Mouse (Mus musculus) thymus, adult 2 months (tissue): Measurements from ENCODE around the gene Tsc22d1. TPM values are rescaled to one million over a fixed set of nuclear protein-coding genes. Genes with fewer than 3 reads are reported as not detected.

Experiments used
- DNase-seq: peaks from one replicate; pipeline ENCODE4 v3.0.0; 2021
- H3K27ac ChIP-seq: fragments of 200-500 bp; 2 replicates; pipeline ENCODE4 v1.5.1; 2012; ENCODE audit warnings: low read length, control low read depth; ENCODE audit not compliant: control insufficient read depth, insufficient read depth
- H3K27me3 ChIP-seq: fragments of 200-500 bp; 2 replicates; pipeline ENCODE4 v1.6.1; 2012; ENCODE audit warnings: mild to moderate bottlenecking, low read length, moderate library complexity, mixed read lengths; ENCODE audit not compliant: control insufficient read depth, insufficient read depth
- H3K36me3 ChIP-seq: fragments of 200-500 bp; 2 replicates; pipeline ENCODE4 v1.6.1; 2012; ENCODE audit warnings: mild to moderate bottlenecking, low read length, moderate library complexity; ENCODE audit not compliant: control insufficient read depth, insufficient read depth
- H3K4me1 ChIP-seq: fragments of 200-500 bp; replicated peaks from 2 replicates; pipeline ENCODE4 v1.6.1; 2012; ENCODE audit warnings: low read length; ENCODE audit not compliant: control insufficient read depth, insufficient read depth
- H3K4me3 ChIP-seq: fragments of 200-500 bp; 2 replicates; pipeline ENCODE4 v1.5.1; 2012; ENCODE audit warnings: mild to moderate bottlenecking, low read length, control low read depth, moderate library complexity; ENCODE audit not compliant: control insufficient read depth, insufficient read depth
- CTCF ChIP-seq: fragments of 200-500 bp; IDR thresholded peaks from 2 replicates; pipeline ENCODE4 v1.5.1; 2012; ENCODE audit warnings: mild to moderate bottlenecking, control low read depth, low read length, moderate library complexity, borderline replicate concordance; ENCODE audit not compliant: control insufficient read depth, poor library complexity, insufficient read depth; ENCODE audit errors: extremely low read depth
- POLR2A ChIP-seq: fragments of 200-500 bp; IDR thresholded peaks from 2 replicates; pipeline ENCODE4 v1.6.1; 2012; ENCODE audit warnings: mild to moderate bottlenecking, low read length, control low read depth, moderate library complexity; ENCODE audit not compliant: control insufficient read depth, poor library complexity, insufficient read depth; ENCODE audit errors: extremely low read depth
- WGBS: fragments of 180-500 bp; shearing (Covaris S2); methylation state at CpG from one replicate; pipeline ENCODE4 v1.1.7; 2018; 5-methylcytosine and 5-hydroxymethylcytosine counted together
- polyA plus RNA-seq: library from polyadenylated mRNA; depleted of rRNA; stranded (reverse); fragments of >200 nt; gene quantifications from 2 replicates; pipeline ENCODE4 v1.2.3, GENCODE M21; 2012

Gene Tsc22d1
- polyA plus RNA-seq, 1 experiment = 142 TPM

- no peak for DNase-seq
- TF ChIP-seq POLR2A (no peak), CTCF (no peak)
- no peaks in the 10 kb centered on the region for H3K36me3 ChIP-seq
- no peaks in the 10 kb centered on the region for H3K27me3 ChIP-seq
- H3K27ac ChIP-seq = no peak overlapping the region
- 94% methylated on average over 7 of the region's 7 CpGs for WGBS
- peaks cover 8% of the 10 kb centered on the region; the same call in 1 of the 2 replicates for H3K4me1 ChIP-seq
- no peak overlapping the region for H3K4me3 ChIP-seq
Observed at GRCm38 (mm10) chr14:76507357-76507756, 92.6 kb downstream of the Tsc22d1 start.

GRCm38 (mm10) chr14:76507804-76508500, 93.2 kb downstream of the Tsc22d1 start:
- TF ChIP-seq POLR2A (no peak), CTCF (no peak)
- Histone ChIP-seq H3K4me1 (peaks cover 8% of the 10 kb centered on the region; the same call in 1 of the 2 replicates), H3K4me3 (no peak overlapping the region), H3K27ac (no peak overlapping the region), H3K36me3 (no peaks in the 10 kb centered on the region), H3K27me3 (no peaks in the 10 kb centered on the region)
- DNase-seq = no peak
- 89% methylated on average over 9 of the region's 9 CpGs for WGBS

- Histone ChIP-seq H3K27me3 (no peaks in the 10 kb centered on the region), H3K36me3 (no peaks in the 10 kb centered on the region), H3K4me3 (no peak overlapping the region), H3K27ac (no peak overlapping the region), H3K4me1 (peaks cover 8% of the 10 kb centered on the region; the same call in 1 of the 2 replicates)
- no peak for DNase-seq
- 95% methylated on average over 10 of the region's 10 CpGs for WGBS
- TF ChIP-seq CTCF (no peak), POLR2A (no peak)
Observed at GRCm38 (mm10) chr14:76508701-76509100, 93.9 kb downstream of the Tsc22d1 start.

GRCm38 (mm10) chr14:76511971-76512370, 97.2 kb downstream of the Tsc22d1 start:
- WGBS = 91% methylated on average over 7 of the region's 7 CpGs
- TF ChIP-seq CTCF = no peak
- TF ChIP-seq POLR2A = no peak
- no peaks in the 10 kb centered on the region for H3K4me1 ChIP-seq
- no peak for DNase-seq
- H3K4me3 ChIP-seq = no peak overlapping the region
- H3K27ac ChIP-seq = no peak overlapping the region
- H3K36me3 ChIP-seq = no peaks in the 10 kb centered on the region
- H3K27me3 ChIP-seq = no peaks in the 10 kb centered on the region

- no peaks in the 10 kb centered on the region for H3K4me1 ChIP-seq
- no peaks in the 10 kb centered on the region for H3K27me3 ChIP-seq
- WGBS = 66% methylated on average over 11 of the region's 11 CpGs
- DNase-seq = no peak
- TF ChIP-seq CTCF (no peak), POLR2A (no peak)
- no peak overlapping the region for H3K27ac ChIP-seq
- H3K36me3 ChIP-seq = no peaks in the 10 kb centered on the region
- no peak overlapping the region for H3K4me3 ChIP-seq
Observed at GRCm38 (mm10) chr14:76513395-76514049, 98.8 kb downstream of the Tsc22d1 start.

GRCm38 (mm10) chr14:76514050-76514585, 99.4 kb downstream of the Tsc22d1 start:
- H3K4me3 ChIP-seq = no peak overlapping the region
- no peak overlapping the region for H3K27ac ChIP-seq
- no peaks in the 10 kb centered on the region for H3K36me3 ChIP-seq
- no peak for DNase-seq
- 63% methylated on average over 6 of the region's 6 CpGs for WGBS
- no peaks in the 10 kb centered on the region for H3K4me1 ChIP-seq
- TF ChIP-seq POLR2A (no peak), CTCF (no peak)
- H3K27me3 ChIP-seq = no peaks in the 10 kb centered on the region

- Histone ChIP-seq H3K36me3 (no peaks in the 10 kb centered on the region), H3K4me3 (no peak overlapping the region), H3K27me3 (no peaks in the 10 kb centered on the region), H3K27ac (no peak overlapping the region), H3K4me1 (no peaks in the 10 kb centered on the region)
- 97% methylated on average over 7 of the region's 7 CpGs for WGBS
- no peak for DNase-seq
- no peak for TF ChIP-seq CTCF
- no peak for TF ChIP-seq POLR2A
Observed at GRCm38 (mm10) chr14:76515620-76516019, 100.9 kb downstream of the Tsc22d1 start.
